ENCODE assay signal across 8 mouse cellular contexts in genomic region chr6:54162321-54162720, GRCm38 (mm10).
DNase-seq lines count a peak whose midpoint lies in the region; ATAC-seq and TF ChIP-seq lines count a peak whose summit lies in the region.

No protein-coding gene starts in this region.

- no peaks in the 10 kb centered on the region for H3K27me3 ChIP-seq in kidney, embryonic 16.5 days (ENCODE audit: insufficient read depth, low read length)
- H3K27me3 ChIP-seq in hindbrain, postnatal 0 days (ENCODE audit: insufficient read depth, low read length): no peaks in the 10 kb centered on the region

- H3K9ac ChIP-seq in kidney, embryonic 16.5 days (replicated peaks; ENCODE audit: low read length): no peak overlapping the region
- no peak overlapping the region for H3K9ac ChIP-seq in hindbrain, postnatal 0 days (replicated peaks; ENCODE audit: low read length)

- no peaks in the 10 kb centered on the region for H3K36me3 ChIP-seq in kidney, embryonic 16.5 days (ENCODE audit: insufficient read depth, low read length)
- H3K36me3 ChIP-seq in hindbrain, postnatal 0 days (ENCODE audit: insufficient read depth, low read length): no peaks in the 10 kb centered on the region

- H3K4me1 ChIP-seq in kidney, embryonic 16.5 days (ENCODE audit: insufficient read depth, low read length): peaks cover 26% of the 10 kb centered on the region
- peaks cover 8% of the 10 kb centered on the region; the same call in 1 of the 2 replicates for H3K4me1 ChIP-seq in hindbrain, postnatal 0 days (ENCODE audit: insufficient read depth, low read length)

- WGBS in kidney, embryonic 16.5 days: 58% methylated on average over 5 of the region's 5 CpGs
- 76% methylated on average over 5 of the region's 5 CpGs for WGBS in hindbrain, postnatal 0 days

- no peak overlapping the region for H3K4me3 ChIP-seq in kidney, embryonic 16.5 days (ENCODE audit: low read length)
- no peak overlapping the region for H3K4me3 ChIP-seq in hindbrain, postnatal 0 days (ENCODE audit: low read length)

- no peak overlapping the region for H3K27ac ChIP-seq in kidney, embryonic 16.5 days (ENCODE audit: low read length)
- no peak overlapping the region for H3K27ac ChIP-seq in hindbrain, postnatal 0 days

- ATAC-seq in kidney, embryonic 16.5 days (ENCODE audit: low FRiP score, low TSS enrichment): no peak
- no peak for ATAC-seq in hindbrain, postnatal 0 days
- no peak for ATAC-seq in granulocyte monocyte progenitor cell, adult 5-6 weeks (replicated peaks; ENCODE audit: poor library complexity, severe bottlenecking)

- no peak for TF ChIP-seq CTCF in hindbrain, postnatal 0 days (IDR thresholded peaks at IDR 0.05; ENCODE audit: low read depth)

- no peak overlapping the region for H3K4me2 ChIP-seq in kidney, embryonic 16.5 days (replicated peaks; ENCODE audit: low read depth, low read length)
- H3K4me2 ChIP-seq in hindbrain, postnatal 0 days (ENCODE audit: low read depth, low read length): no peak overlapping the region

- DNase-seq in kidney, adult 11 months: peak; percentile 49
- DNase-seq in adipocyte (ENCODE audit: low spot score): peak; percentile 31
- peak; percentile 67 for DNase-seq in kidney, postnatal 10 days
- peak; percentile 30 for DNase-seq in lung, postnatal 25 days (ENCODE audit: low spot score)
- DNase-seq in hindbrain, postnatal 0 days (ENCODE audit: low spot score): no peak
- no peak for DNase-seq in embryo, embryonic 11 days

- no peaks in the 10 kb centered on the region for H3K9me3 ChIP-seq in kidney, embryonic 16.5 days (ENCODE audit: low read length)
- H3K9me3 ChIP-seq in hindbrain, postnatal 0 days (ENCODE audit: low read length): no peaks in the 10 kb centered on the region

Comparison
In these comparisons a context has a peak if more than half of its experiments do, and no peak if none do; other contexts are left out.
1. DNase-seq: peak in kidney, adult 11 months (single experiment), adipocyte (single experiment), kidney, postnatal 10 days (single experiment) and lung, postnatal 25 days (single experiment); none in hindbrain, postnatal 0 days (single experiment) and embryo, embryonic 11 days (single experiment).